11 mouse cellular contexts compared by ENCODE assay signal in the genomic region with DNA sequence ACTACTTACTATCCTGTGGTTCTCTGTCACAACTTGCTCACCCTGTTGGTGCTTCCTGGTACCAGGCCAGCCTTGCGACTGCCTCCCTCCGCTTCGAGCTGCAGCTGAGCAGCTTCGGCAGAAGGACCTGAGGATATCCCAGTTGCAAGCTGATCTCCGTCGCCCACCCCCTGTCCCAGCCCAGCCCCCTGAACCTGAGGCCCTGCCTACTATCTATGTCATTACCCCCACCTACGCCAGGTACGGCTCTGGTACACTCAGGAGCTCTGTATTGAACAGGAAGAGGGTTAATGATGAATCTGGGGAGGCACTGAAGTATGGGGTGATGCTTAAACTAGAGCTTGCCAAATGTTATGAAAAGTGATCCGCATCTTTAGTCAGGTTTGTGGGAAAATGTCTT. TPM values are rescaled to one million over a fixed set of nuclear protein-coding genes. Genes with fewer than 3 reads are reported as not detected.
DNase-seq lines count a peak whose midpoint lies in the region; ATAC-seq and TF ChIP-seq lines count a peak whose summit lies in the region.
"Had no signal": no experiment of that assay in that cellular context is flagged by ENCODE, and none has a peak within 500 bp of the region (broad histone marks: within the 10 kb centered on the region; RNA-seq: fewer than 3 reads in every experiment).

No protein-coding gene starts in this region.

- no peak overlapping the region for H3K27ac ChIP-seq in midbrain, embryonic 10.5 days (replicated peaks)
- H3K27ac ChIP-seq in midbrain, embryonic 11.5 days (ENCODE audit: low read depth, low read length): no peak overlapping the region
- H3K27ac ChIP-seq in liver, embryonic 12.5 days: peak overlapping the region; percentile 95; the same call in 1 of the 2 replicates
- peak overlapping the region; percentile 40; the same call in 1 of the 2 replicates for H3K27ac ChIP-seq in stomach, postnatal 0 days (replicated peaks)

- peak overlapping the region; percentile 95 for H3K4me3 ChIP-seq in erythroblast, embryonic 14.5 days (replicated peaks)
- peak overlapping the region; percentile 90; the same call in 1 of the 2 replicates for H3K4me3 ChIP-seq in midbrain, embryonic 10.5 days
- no peak overlapping the region for H3K4me3 ChIP-seq in midbrain, embryonic 11.5 days (ENCODE audit: low read depth, low read length)
- peak overlapping the region; percentile 87 for H3K4me3 ChIP-seq in liver, embryonic 12.5 days
- peak overlapping the region; percentile 81; the same call in 1 of the 2 replicates for H3K4me3 ChIP-seq in stomach, postnatal 0 days (ENCODE audit: low read depth, low read length)

- peaks cover 58% of the 10 kb centered on the region for H3K4me1 ChIP-seq in erythroblast, embryonic 14.5 days (ENCODE audit: control insufficient read depth)
- peaks cover 18% of the 10 kb centered on the region for H3K4me1 ChIP-seq in midbrain, embryonic 10.5 days
- H3K4me1 ChIP-seq in midbrain, embryonic 11.5 days (ENCODE audit: control insufficient read depth, insufficient read depth, low read length): peaks cover 14% of the 10 kb centered on the region
- peaks cover 58% of the 10 kb centered on the region for H3K4me1 ChIP-seq in liver, embryonic 12.5 days
- no peaks in the 10 kb centered on the region; the same call in 1 of the 2 replicates for H3K4me1 ChIP-seq in stomach, postnatal 0 days (replicated peaks; ENCODE audit: control insufficient read depth, insufficient read depth)

- WGBS in midbrain, embryonic 10.5 days: 80% methylated on average over 9 of the region's 9 CpGs
- 81% methylated on average over 9 of the region's 9 CpGs for WGBS in midbrain, embryonic 11.5 days
- WGBS in liver, embryonic 12.5 days (ENCODE audit: insufficient replicate concordance): 72% methylated on average over 9 of the region's 9 CpGs
- WGBS in stomach, postnatal 0 days: 57% methylated on average over 9 of the region's 9 CpGs

- no peak for TF ChIP-seq CTCF in stomach, postnatal 0 days (IDR thresholded peaks at IDR 0.05; ENCODE audit: low read depth)

- no peak overlapping the region for H3K4me2 ChIP-seq in midbrain, embryonic 11.5 days
- H3K4me2 ChIP-seq in liver, embryonic 12.5 days: peak overlapping the region; percentile 87
- H3K4me2 ChIP-seq in stomach, postnatal 0 days (replicated peaks; ENCODE audit: low read depth): peak overlapping the region; percentile 62; the same call in 1 of the 2 replicates

- no peaks in the 10 kb centered on the region for H3K9me3 ChIP-seq in erythroblast, embryonic 14.5 days (ENCODE audit: control insufficient read depth, low read length)
- H3K9me3 ChIP-seq in midbrain, embryonic 10.5 days (replicated peaks): no peaks in the 10 kb centered on the region
- H3K9me3 ChIP-seq in midbrain, embryonic 11.5 days (ENCODE audit: control insufficient read depth, low read length): no peaks in the 10 kb centered on the region
- H3K9me3 ChIP-seq in liver, embryonic 12.5 days (replicated peaks): no peaks in the 10 kb centered on the region
- H3K9me3 ChIP-seq in stomach, postnatal 0 days (ENCODE audit: control insufficient read depth, low read length): no peaks in the 10 kb centered on the region

- TF ChIP-seq EP300 in stomach, postnatal 0 days (optimal IDR thresholded peaks at IDR 0.05): no peak

- H3K9ac ChIP-seq in midbrain, embryonic 11.5 days (ENCODE audit: low read length): no peak overlapping the region
- peak overlapping the region; percentile 90 for H3K9ac ChIP-seq in liver, embryonic 12.5 days
- H3K9ac ChIP-seq in stomach, postnatal 0 days (ENCODE audit: low read length): no peak overlapping the region

- DNase-seq in midbrain, embryonic 10.5 days (ENCODE audit: low spot score): no peak
- no peak for DNase-seq in midbrain, embryonic 11.5 days (ENCODE audit: low spot score, missing footprints)
- no peak for DNase-seq in stomach, postnatal 0 days (ENCODE audit: low spot score)
- DNase-seq in adrenal gland, postnatal 25 days: no peak
- DNase-seq in spleen, postnatal 36 days (ENCODE audit: low spot score in 2 of 2): no peak
- DNase-seq: B cell, adult 2 months; layer of hippocampus, postnatal 36 days; right cerebral cortex, adult 18-20 months had no signal

- ATAC-seq in erythroblast, adult 5-6 weeks (replicated peaks; ENCODE audit: low FRiP score, poor library complexity, severe bottlenecking): no peak
- no peak for ATAC-seq in midbrain, embryonic 11.5 days (ENCODE audit: low FRiP score)
- no peak for ATAC-seq in liver, embryonic 12.5 days
- ATAC-seq in stomach, postnatal 0 days (ENCODE audit: low FRiP score, low TSS enrichment): no peak

- H3K36me3 ChIP-seq in erythroblast, embryonic 14.5 days (ENCODE audit: control insufficient read depth): peaks cover 50% of the 10 kb centered on the region
- H3K36me3 ChIP-seq in midbrain, embryonic 10.5 days: peaks cover 45% of the 10 kb centered on the region
- no peaks in the 10 kb centered on the region; the same call in 1 of the 2 replicates for H3K36me3 ChIP-seq in midbrain, embryonic 11.5 days (ENCODE audit: control insufficient read depth, insufficient read depth, low read length)
- H3K36me3 ChIP-seq in liver, embryonic 12.5 days: peaks cover 47% of the 10 kb centered on the region
- H3K36me3 ChIP-seq in stomach, postnatal 0 days (ENCODE audit: control insufficient read depth, insufficient read depth, low read length): peaks cover 6% of the 10 kb centered on the region; the same call in 1 of the 2 replicates

- no peaks in the 10 kb centered on the region for H3K27me3 ChIP-seq in erythroblast, embryonic 14.5 days (ENCODE audit: control insufficient read depth)
- H3K27me3 ChIP-seq in midbrain, embryonic 10.5 days (ENCODE audit: low read depth, poor library complexity, severe bottlenecking): no peaks in the 10 kb centered on the region
- no peaks in the 10 kb centered on the region for H3K27me3 ChIP-seq in midbrain, embryonic 11.5 days (ENCODE audit: control insufficient read depth, insufficient read depth, low read length)
- H3K27me3 ChIP-seq in liver, embryonic 12.5 days (replicated peaks): no peaks in the 10 kb centered on the region
- no peaks in the 10 kb centered on the region for H3K27me3 ChIP-seq in stomach, postnatal 0 days (ENCODE audit: control insufficient read depth, insufficient read depth, low read length)

RNA-seq across cellular contexts. Expression of a gene that starts 1.6 kb away (rescaled TPM):
- polyA plus RNA-seq in erythroblast, embryonic 14.5 days (2012): 15.8 and 16.4 TPM in 2 replicates
- total RNA-seq in erythroblast, adult 5-6 weeks (2015; ENCODE audit: low replicate concordance): 12.5 and 14.2 TPM in 2 replicates
- total RNA-seq in erythroblast, adult 5-6 weeks (2017; ENCODE audit: low replicate concordance): 11.1 and 12.4 TPM in 2 replicates
- polyA plus RNA-seq in midbrain, embryonic 10.5 days (2016; fragmentation: Nextera tagmentation; extraction: Ambion mirVana): 58.7 and 64.0 TPM in 2 replicates
- polyA plus RNA-seq in midbrain, embryonic 11.5 days (2014; fragmentation: Nextera tagmentation; extraction: Ambion mirVana): 42.1 and 46.0 TPM in 2 replicates
- polyA plus RNA-seq in liver, embryonic 12.5 days (2016; fragmentation: Nextera tagmentation; extraction: Ambion mirVana): 28.4 and 31.7 TPM in 2 replicates
- polyA plus RNA-seq in stomach, postnatal 0 days (2015; fragmentation: Nextera tagmentation; extraction: Ambion mirVana): 24.7 and 26.1 TPM in 2 replicates
- total RNA-seq in adrenal gland, postnatal 25 days (2021): 58.5 and 60.9 TPM in 2 replicates

RNA-seq across cellular contexts. Expression of a gene that starts 7.4 kb away (rescaled TPM):
- 0.42 and 0.57 TPM in 2 replicates for polyA plus RNA-seq in erythroblast, embryonic 14.5 days (2012)
- total RNA-seq in erythroblast, adult 5-6 weeks (2015; ENCODE audit: low replicate concordance): 1.2 TPM in 1 of 2 replicates, not detected in the other
- 1.7 and 3.0 TPM in 2 replicates for total RNA-seq in erythroblast, adult 5-6 weeks (2017; ENCODE audit: low replicate concordance)
- 3.5 and 4.2 TPM in 2 replicates for polyA plus RNA-seq in midbrain, embryonic 10.5 days (2016; fragmentation: Nextera tagmentation; extraction: Ambion mirVana)
- polyA plus RNA-seq in midbrain, embryonic 11.5 days (2014; fragmentation: Nextera tagmentation; extraction: Ambion mirVana): 1.4 and 2.3 TPM in 2 replicates
- 3.0 and 3.4 TPM in 2 replicates for polyA plus RNA-seq in liver, embryonic 12.5 days (2016; fragmentation: Nextera tagmentation; extraction: Ambion mirVana)
- 3.0 and 3.6 TPM in 2 replicates for polyA plus RNA-seq in stomach, postnatal 0 days (2015; fragmentation: Nextera tagmentation; extraction: Ambion mirVana)
- total RNA-seq in adrenal gland, postnatal 25 days (2021): 33.4 and 33.8 TPM in 2 replicates

RNA-seq across cellular contexts. Expression of a gene that starts 7.6 kb away (rescaled TPM):
- 1.3 and 1.4 TPM in 2 replicates for polyA plus RNA-seq in erythroblast, embryonic 14.5 days (2012)
- 1.7 and 4.8 TPM in 2 replicates for total RNA-seq in erythroblast, adult 5-6 weeks (2015; ENCODE audit: low replicate concordance)
- total RNA-seq in erythroblast, adult 5-6 weeks (2017; ENCODE audit: low replicate concordance): 6.3 and 8.3 TPM in 2 replicates
- polyA plus RNA-seq in midbrain, embryonic 10.5 days (2016; fragmentation: Nextera tagmentation; extraction: Ambion mirVana): 22.9 and 23.5 TPM in 2 replicates
- 5.8 and 8.2 TPM in 2 replicates for polyA plus RNA-seq in midbrain, embryonic 11.5 days (2014; fragmentation: Nextera tagmentation; extraction: Ambion mirVana)
- 21.3 and 23.0 TPM in 2 replicates for polyA plus RNA-seq in liver, embryonic 12.5 days (2016; fragmentation: Nextera tagmentation; extraction: Ambion mirVana)
- polyA plus RNA-seq in stomach, postnatal 0 days (2015; fragmentation: Nextera tagmentation; extraction: Ambion mirVana): 24.6 and 26.6 TPM in 2 replicates
- total RNA-seq in adrenal gland, postnatal 25 days (2021): 57.2 and 67.5 TPM in 2 replicates

RNA-seq across cellular contexts. Expression of a gene that starts 19.9 kb away (rescaled TPM):
- 2.2 and 3.4 TPM in 2 replicates for polyA plus RNA-seq in erythroblast, embryonic 14.5 days (2012)
- total RNA-seq in erythroblast, adult 5-6 weeks (2015; ENCODE audit: low replicate concordance): 16.9 and 22.8 TPM in 2 replicates
- total RNA-seq in erythroblast, adult 5-6 weeks (2017; ENCODE audit: low replicate concordance): 39.5 and 54.4 TPM in 2 replicates
- polyA plus RNA-seq in midbrain, embryonic 10.5 days (2016; fragmentation: Nextera tagmentation; extraction: Ambion mirVana): 178 and 191 TPM in 2 replicates
- 50.9 and 56.0 TPM in 2 replicates for polyA plus RNA-seq in midbrain, embryonic 11.5 days (2014; fragmentation: Nextera tagmentation; extraction: Ambion mirVana)
- 138 and 140 TPM in 2 replicates for polyA plus RNA-seq in liver, embryonic 12.5 days (2016; fragmentation: Nextera tagmentation; extraction: Ambion mirVana)
- 68.0 and 69.3 TPM in 2 replicates for polyA plus RNA-seq in stomach, postnatal 0 days (2015; fragmentation: Nextera tagmentation; extraction: Ambion mirVana)
- 98.6 and 104 TPM in 2 replicates for total RNA-seq in adrenal gland, postnatal 25 days (2021)

RNA-seq across cellular contexts. Expression of a gene that starts 23.9 kb away (rescaled TPM):
- 1.9 and 2.5 TPM in 2 replicates for polyA plus RNA-seq in erythroblast, embryonic 14.5 days (2012)
- 12.7 and 20.9 TPM in 2 replicates for total RNA-seq in erythroblast, adult 5-6 weeks (2015; ENCODE audit: low replicate concordance)
- total RNA-seq in erythroblast, adult 5-6 weeks (2017; ENCODE audit: low replicate concordance): 19.5 and 20.4 TPM in 2 replicates
- polyA plus RNA-seq in midbrain, embryonic 10.5 days (2016; fragmentation: Nextera tagmentation; extraction: Ambion mirVana): 118 and 120 TPM in 2 replicates
- polyA plus RNA-seq in midbrain, embryonic 11.5 days (2014; fragmentation: Nextera tagmentation; extraction: Ambion mirVana): 101 and 109 TPM in 2 replicates
- polyA plus RNA-seq in liver, embryonic 12.5 days (2016; fragmentation: Nextera tagmentation; extraction: Ambion mirVana): 61.9 TPM in 2 replicates
- 32.3 and 33.3 TPM in 2 replicates for polyA plus RNA-seq in stomach, postnatal 0 days (2015; fragmentation: Nextera tagmentation; extraction: Ambion mirVana)
- 196 and 200 TPM in 2 replicates for total RNA-seq in adrenal gland, postnatal 25 days (2021)

Comparison
In these comparisons a context has a peak if more than half of its experiments do, and no peak if none do; other contexts are left out.
1. H3K27ac ChIP-seq: peak in liver, embryonic 12.5 days (single experiment) and stomach, postnatal 0 days (single experiment); none in midbrain, embryonic 10.5 days (single experiment) and midbrain, embryonic 11.5 days (single experiment).